Mouse (Mus musculus) hindlimb bud, embryonic 11.5 days (tissue): ENCODE data around the gene Ramp1.

Experiments used
- DNase-seq: peaks from one replicate; pipeline ENCODE4 v3.0.0-alpha.2; 2012; ENCODE audit warnings: low read depth, low spot score; ENCODE audit errors: extremely low spot score

Ramp1 gene

GRCm38 (mm10) chr1:91237676-91238075, 58.1 kb downstream of the Ramp1 start:
- DNase-seq, result no peak

- DNase-seq, result no peak
Measured at GRCm38 (mm10) chr1:91239112-91239511, 59.5 kb downstream of the Ramp1 start.

GRCm38 (mm10) chr1:91239800-91240199, 60.2 kb downstream of the Ramp1 start:
- DNase-seq, result no peak

GRCm38 (mm10) chr1:91240685-91241084, 61.1 kb downstream of the Ramp1 start:
- no peak for DNase-seq

- no peak for DNase-seq
Measured at GRCm38 (mm10) chr1:91241249-91241648, 61.6 kb downstream of the Ramp1 start.

GRCm38 (mm10) chr1:91248242-91248641, 68.6 kb downstream of the Ramp1 start:
- DNase-seq, result no peak

- DNase-seq, result no peak
Measured at GRCm38 (mm10) chr1:91248970-91249369, 69.3 kb downstream of the Ramp1 start.

- DNase-seq, result peak; percentile 93
Measured at GRCm38 (mm10) chr1:91249564-91250414, 70.2 kb downstream of the Ramp1 start, which contains the start of gene Ube2f. TSS of gene Ube2f (plus strand) at chr1:91250304.

GRCm38 (mm10) chr1:91250415-91251147, 71.0 kb downstream of the Ramp1 start:
- no peak for DNase-seq

GRCm38 (mm10) chr1:91251148-91251650, 71.6 kb downstream of the Ramp1 start:
- no peak for DNase-seq

GRCm38 (mm10) chr1:91251927-91252326, 72.3 kb downstream of the Ramp1 start:
- DNase-seq, result no peak

GRCm38 (mm10) chr1:91257918-91258317, 78.3 kb downstream of the Ramp1 start:
- DNase-seq, result no peak

- no peak for DNase-seq
Measured at GRCm38 (mm10) chr1:91259794-91260193, 80.2 kb downstream of the Ramp1 start.

- DNase-seq, result no peak
Measured at GRCm38 (mm10) chr1:91262508-91262907, 82.9 kb downstream of the Ramp1 start.

GRCm38 (mm10) chr1:91272260-91272659, 92.6 kb downstream of the Ramp1 start:
- no peak for DNase-seq
